Mouse (Mus musculus) forebrain, embryonic 15.5 days (tissue): ENCODE measurements around the gene Ano10. TPM values are rescaled to one million over a fixed set of nuclear protein-coding genes. Genes with fewer than 3 reads are reported as not detected.
"Not testable (repeated sequence)": the region's sequence is repeated elsewhere in the genome, so short reads cannot be mapped to it uniquely, and the experiment has no call there.

ENCODE experiments used
- ATAC-seq: fragments of 200-750 bp; cut with Nextera tagmentation; replicated peaks from 2 replicates; pipeline ENCODE4 v1.8.0; 2017; ENCODE audit warnings: mild to moderate bottlenecking, moderate TSS enrichment, moderate library complexity
- H3K27ac ChIP-seq: fragments of 300-500 bp; sonication (generic); replicated peaks from 2 replicates; pipeline ENCODE4 v1.5.1; 2015; ENCODE audit warnings: mild to moderate bottlenecking, inconsistent platforms
- H3K27me3 ChIP-seq: fragments of 300-500 bp; sonication (generic); 2 replicates; pipeline ENCODE4 v1.6.1; 2015; ENCODE audit warnings: inconsistent platforms
- H3K36me3 ChIP-seq: fragments of 300-500 bp; sonication (generic); 2 replicates; pipeline ENCODE4 v1.6.1; 2015; ENCODE audit warnings: mild to moderate bottlenecking, inconsistent platforms
- H3K4me1 ChIP-seq: fragments of 300-500 bp; sonication (generic); 2 replicates; pipeline ENCODE4 v1.6.1; 2015; ENCODE audit warnings: inconsistent platforms
- H3K4me2 ChIP-seq: fragments of 300-500 bp; sonication (generic); replicated peaks from 2 replicates; pipeline ENCODE4 v1.6.1; 2015; ENCODE audit warnings: mild to moderate bottlenecking, inconsistent platforms
- H3K4me3 ChIP-seq: fragments of 300-500 bp; sonication (generic); 2 replicates; pipeline ENCODE4 v1.5.1; 2015; ENCODE audit warnings: mild to moderate bottlenecking, inconsistent platforms
- H3K9ac ChIP-seq: fragments of 300-500 bp; sonication (generic); replicated peaks from 2 replicates; pipeline ENCODE4 v1.6.1; 2015; ENCODE audit warnings: mild to moderate bottlenecking, inconsistent platforms
- H3K9me3 ChIP-seq: fragments of 300-500 bp; sonication (generic); 2 replicates; pipeline ENCODE4 v1.6.1; 2016; ENCODE audit warnings: inconsistent platforms
- WGBS: fragments of 180-500 bp; shearing (Covaris S2); methylation state at CpG from one replicate; pipeline ENCODE4 v1.1.7; 2015; ENCODE audit warnings: mixed read lengths; 5-methylcytosine and 5-hydroxymethylcytosine counted together
- polyA plus RNA-seq: library from polyadenylated mRNA; unstranded; fragments of >200 nt; fragmentation: Nextera tagmentation; extraction: Ambion mirVana; gene quantifications from 2 replicates; pipeline ENCODE4 v1.2.1, GENCODE M21; 2015

The Ano10 gene
- polyA plus RNA-seq, 1 experiment from 2014 or later = 35.2 TPM

- H3K27me3 ChIP-seq = no peaks in the 10 kb centered on the region
- H3K4me3 ChIP-seq = no peak overlapping the region
- H3K9ac ChIP-seq = no peak overlapping the region
- H3K9me3 ChIP-seq = no peaks in the 10 kb centered on the region
- WGBS = 92% methylated on average over 11 of the region's 11 CpGs
- H3K27ac ChIP-seq = no peak overlapping the region
- peaks cover 5% of the 10 kb centered on the region; the same call in 1 of the 2 replicates for H3K36me3 ChIP-seq
- no peak overlapping the region for H3K4me2 ChIP-seq
- H3K4me1 ChIP-seq = peaks cover 8% of the 10 kb centered on the region; the same call in 1 of the 2 replicates
- ATAC-seq = no peak
These were observed 121.5 kb downstream of the Ano10 start for GRCm38 (mm10) chr9:122172612-122173186.

- no peaks in the 10 kb centered on the region for H3K9me3 ChIP-seq
- no peak overlapping the region for H3K4me2 ChIP-seq
- no peaks in the 10 kb centered on the region for H3K27me3 ChIP-seq
- H3K27ac ChIP-seq = no peak overlapping the region
- no peak overlapping the region for H3K9ac ChIP-seq
- H3K4me1 ChIP-seq = peaks cover 8% of the 10 kb centered on the region; the same call in 1 of the 2 replicates
- no peak overlapping the region for H3K4me3 ChIP-seq
- ATAC-seq = no peak
- H3K36me3 ChIP-seq = peaks cover 23% of the 10 kb centered on the region; the same call in 1 of the 2 replicates
- WGBS = 90% methylated on average over 6 of the region's 6 CpGs
These were observed 124.3 kb downstream of the Ano10 start for GRCm38 (mm10) chr9:122169901-122170300.

- not testable (repeated sequence) for H3K4me1 ChIP-seq, H3K9ac ChIP-seq, H3K27ac ChIP-seq, H3K27me3 ChIP-seq, H3K4me2 ChIP-seq, H3K4me3 ChIP-seq, ATAC-seq, H3K9me3 ChIP-seq
- 89% methylated on average over 5 of the region's 5 CpGs for WGBS
- peaks cover 39% of the 10 kb centered on the region for H3K36me3 ChIP-seq
These were observed 126.5 kb downstream of the Ano10 start for GRCm38 (mm10) chr9:122167719-122168118.

- H3K36me3 ChIP-seq = peaks cover 34% of the 10 kb centered on the region
These were observed 129.7 kb downstream of the Ano10 start for GRCm38 (mm10) chr9:122164535-122164934.

GRCm38 (mm10) chr9:122157079-122157441, 137.2 kb downstream of the Ano10 start:
- peaks cover 15% of the 10 kb centered on the region; the same call in 1 of the 2 replicates for H3K36me3 ChIP-seq
- no peak overlapping the region for H3K4me3 ChIP-seq
- whole genome bisulfite sequencing = 96% methylated on average over 14 of the region's 14 CpGs

More at GRCm38 (mm10) chr9:122164535-122164934, 129.7 kb downstream of the Ano10 start:
- Histone ChIP-seq H3K4me2 (no peak overlapping the region), H3K27ac (no peak overlapping the region), H3K27me3 (no peaks in the 10 kb centered on the region), H3K9me3 (no peaks in the 10 kb centered on the region), H3K4me1 (no peaks in the 10 kb centered on the region), H3K9ac (no peak overlapping the region), H3K4me3 (no peak overlapping the region)
- 97% methylated on average over 4 of the region's 4 CpGs for WGBS
- no peak for ATAC-seq

GRCm38 (mm10) chr9:122156389-122157078, 137.7 kb downstream of the Ano10 start:
- 87% methylated on average over 5 of the region's 5 CpGs for WGBS
- Histone ChIP-seq H3K9me3 (no peaks in the 10 kb centered on the region), H3K27ac (no peak overlapping the region), H3K36me3 (peaks cover 15% of the 10 kb centered on the region; the same call in 1 of the 2 replicates), H3K4me1 (no peaks in the 10 kb centered on the region), H3K27me3 (no peaks in the 10 kb centered on the region), H3K4me3 (no peak overlapping the region), H3K4me2 (no peak overlapping the region), H3K9ac (no peak overlapping the region)
- no peak for ATAC-seq

More at GRCm38 (mm10) chr9:122157079-122157441, 137.2 kb downstream of the Ano10 start:
- no peak overlapping the region for H3K27ac ChIP-seq
- no peak for ATAC-seq
- H3K4me1 ChIP-seq = no peaks in the 10 kb centered on the region
- H3K9me3 ChIP-seq = no peaks in the 10 kb centered on the region
- H3K9ac ChIP-seq = no peak overlapping the region
- no peaks in the 10 kb centered on the region for H3K27me3 ChIP-seq
- H3K4me2 ChIP-seq = no peak overlapping the region

GRCm38 (mm10) chr9:122155193-122155592, 139.0 kb downstream of the Ano10 start:
- no peak overlapping the region for H3K27ac ChIP-seq
- no peak overlapping the region for H3K9ac ChIP-seq
- H3K27me3 ChIP-seq = no peaks in the 10 kb centered on the region
- peaks cover 15% of the 10 kb centered on the region; the same call in 1 of the 2 replicates for H3K36me3 ChIP-seq
- ATAC-seq = no peak
- H3K4me3 ChIP-seq = no peak overlapping the region
- H3K4me1 ChIP-seq = no peaks in the 10 kb centered on the region
- no peak overlapping the region for H3K4me2 ChIP-seq
- H3K9me3 ChIP-seq = no peaks in the 10 kb centered on the region
- 100% methylated on average over 1 of the region's 1 CpGs for WGBS

GRCm38 (mm10) chr9:122153436-122153835, 140.8 kb downstream of the Ano10 start:
- Histone ChIP-seq H3K4me2 (no peak overlapping the region), H3K27me3 (no peaks in the 10 kb centered on the region), H3K27ac (no peak overlapping the region), H3K4me1 (no peaks in the 10 kb centered on the region), H3K4me3 (no peak overlapping the region), H3K9ac (no peak overlapping the region), H3K36me3 (peaks cover 14% of the 10 kb centered on the region; the same call in 1 of the 2 replicates), H3K9me3 (no peaks in the 10 kb centered on the region)
- 87% methylated on average over 3 of the region's 3 CpGs for WGBS
- no peak for ATAC-seq

GRCm38 (mm10) chr9:122152501-122152900, 141.7 kb downstream of the Ano10 start:
- H3K36me3 ChIP-seq = peaks cover 5% of the 10 kb centered on the region; the same call in 1 of the 2 replicates
- H3K9ac ChIP-seq = no peak overlapping the region
- H3K4me2 ChIP-seq = no peak overlapping the region
- 91% methylated on average over 1 of the region's 1 CpGs for WGBS
- H3K27ac ChIP-seq = no peak overlapping the region
- no peaks in the 10 kb centered on the region for H3K27me3 ChIP-seq
- no peaks in the 10 kb centered on the region for H3K9me3 ChIP-seq
- no peak for ATAC-seq
- no peaks in the 10 kb centered on the region for H3K4me1 ChIP-seq
- no peak overlapping the region for H3K4me3 ChIP-seq

- H3K9me3 ChIP-seq = no peaks in the 10 kb centered on the region
- H3K27me3 ChIP-seq = no peaks in the 10 kb centered on the region
- no peak for ATAC-seq
- no peak overlapping the region for H3K4me2 ChIP-seq
- H3K27ac ChIP-seq = no peak overlapping the region
- peaks cover under 1% of the 10 kb centered on the region; the same call in 1 of the 2 replicates for H3K36me3 ChIP-seq
- H3K4me1 ChIP-seq = no peaks in the 10 kb centered on the region
- H3K4me3 ChIP-seq = no peak overlapping the region
- WGBS = 92% methylated on average over 4 of the region's 4 CpGs
- no peak overlapping the region for H3K9ac ChIP-seq
These were observed 142.2 kb downstream of the Ano10 start for GRCm38 (mm10) chr9:122152063-122152462.

GRCm38 (mm10) chr9:122149997-122150826, 144.0 kb downstream of the Ano10 start:
- Histone ChIP-seq H3K27ac (no peak overlapping the region), H3K4me3 (no peak overlapping the region), H3K4me1 (no peaks in the 10 kb centered on the region), H3K9me3 (no peaks in the 10 kb centered on the region), H3K9ac (no peak overlapping the region), H3K27me3 (no peaks in the 10 kb centered on the region), H3K36me3 (peaks cover 1% of the 10 kb centered on the region; the same call in 1 of the 2 replicates), H3K4me2 (no peak overlapping the region)
- no peak for ATAC-seq
- 96% methylated on average over 9 of the region's 9 CpGs for WGBS

GRCm38 (mm10) chr9:122148356-122148755, 145.9 kb downstream of the Ano10 start:
- no peak overlapping the region for H3K4me2 ChIP-seq
- no peaks in the 10 kb centered on the region for H3K9me3 ChIP-seq
- WGBS = 85% methylated on average over 3 of the region's 3 CpGs
- no peaks in the 10 kb centered on the region for H3K4me1 ChIP-seq
- ATAC-seq = no peak
- no peaks in the 10 kb centered on the region for H3K27me3 ChIP-seq
- no peak overlapping the region for H3K4me3 ChIP-seq
- H3K36me3 ChIP-seq = peaks cover 17% of the 10 kb centered on the region
- H3K27ac ChIP-seq = no peak overlapping the region
- no peak overlapping the region for H3K9ac ChIP-seq
